Mouse (Mus musculus) embryo, embryonic 11 days (tissue): ENCODE results near the gene Cxcl16.
"Not testable (repeated sequence)": the region's sequence is repeated elsewhere in the genome, so short reads cannot be mapped to it uniquely, and the experiment has no call there.

Experiments used
- DNase-seq: peaks from one replicate; pipeline ENCODE4 v3.0.0-alpha.2; 2015

The Cxcl16 gene

GRCm38 (mm10) chr11:70459601-70460101 is at the start of gene Cxcl16:
Cxcl16 (minus strand) TSS chr11:70459984.
- peak; percentile 20 for DNase-seq

- DNase-seq, result no peak
Observed at GRCm38 (mm10) chr11:70506962-70507515, 47.3 kb upstream of the Cxcl16 start.

- peak; percentile 71 for DNase-seq
Observed at GRCm38 (mm10) chr11:70506385-70506784, 46.6 kb upstream of the Cxcl16 start.

GRCm38 (mm10) chr11:70504970-70505369 is 45.2 kb upstream of the Cxcl16 start, which contains the start of gene Tm4sf5:
Tm4sf5 (plus strand) TSS chr11:70505244.
- no peak for DNase-seq

GRCm38 (mm10) chr11:70502018-70502417 is 42.2 kb upstream of the Cxcl16 start:
- no peak for DNase-seq

- no peak for DNase-seq
Observed at GRCm38 (mm10) chr11:70500476-70500812, 40.7 kb upstream of the Cxcl16 start.

- DNase-seq, result no peak
Observed at GRCm38 (mm10) chr11:70499566-70500475, 40.0 kb upstream of the Cxcl16 start.

GRCm38 (mm10) chr11:70489684-70490083 is 29.9 kb upstream of the Cxcl16 start:
- DNase-seq, result no peak

- DNase-seq, result no peak
Observed at GRCm38 (mm10) chr11:70489138-70489537, 29.4 kb upstream of the Cxcl16 start.

- no peak for DNase-seq
Observed at GRCm38 (mm10) chr11:70487816-70488215, 28.0 kb upstream of the Cxcl16 start.

- DNase-seq, result no peak
Observed at GRCm38 (mm10) chr11:70485498-70485897, 25.7 kb upstream of the Cxcl16 start.

- no peak for DNase-seq
Observed at GRCm38 (mm10) chr11:70474872-70475534, 15.2 kb upstream of the Cxcl16 start.

GRCm38 (mm10) chr11:70473291-70473690 is 13.5 kb upstream of the Cxcl16 start:
- not testable (repeated sequence) for DNase-seq

GRCm38 (mm10) chr11:70472716-70473115 is 12.9 kb upstream of the Cxcl16 start:
- DNase-seq, result no peak

GRCm38 (mm10) chr11:70469764-70470163 is 10.0 kb upstream of the Cxcl16 start:
- DNase-seq, result no peak

- DNase-seq, result no peak
Observed at GRCm38 (mm10) chr11:70467902-70468619, 8.3 kb upstream of the Cxcl16 start.

GRCm38 (mm10) chr11:70465824-70466223 is 6.0 kb upstream of the Cxcl16 start:
- DNase-seq, result peak; percentile 29

- DNase-seq, result peak; percentile 20
Observed at GRCm38 (mm10) chr11:70465211-70465610, 5.4 kb upstream of the Cxcl16 start.

GRCm38 (mm10) chr11:70463970-70464369 is 4.2 kb upstream of the Cxcl16 start:
- DNase-seq, result no peak

GRCm38 (mm10) chr11:70458688-70459600 is 840 bp downstream of the Cxcl16 start, which contains the start of gene Zmynd15:
Zmynd15 (plus strand) TSS chr11:70459433.
- DNase-seq, result peak; percentile 18

GRCm38 (mm10) chr11:70453261-70454044 is 6.3 kb downstream of the Cxcl16 start:
- DNase-seq, result no peak
